Mouse (Mus musculus) bone marrow macrophage, adult 2 months (primary cell): Measurements from ENCODE around the gene Cplx2.
A peak's percentile ranks its signal among the peaks of the same experiment; 100 is the strongest.

Experiments used
- CTCF ChIP-seq: IDR thresholded peaks from 2 replicates; pipeline ENCODE4 v1.5.1; 2012; ENCODE audit warnings: low read depth, mild to moderate bottlenecking, low read length, moderate library complexity
- POLR2A ChIP-seq: IDR thresholded peaks from 2 replicates; pipeline ENCODE4 v1.6.1; 2012; ENCODE audit warnings: mild to moderate bottlenecking, low read depth, low read length, borderline replicate concordance

- TF ChIP-seq CTCF (peak; percentile 71), POLR2A (no peak)
These were observed 1.5 kb downstream of the Cplx2 start for GRCm38 (mm10) chr13:54372665-54373064.
